25 mouse cellular contexts compared by ENCODE assay signal in genomic region chr11:60799977-60800376, GRCm38 (mm10). TPM values are rescaled to one million over a fixed set of nuclear protein-coding genes. Genes with fewer than 3 reads are reported as not detected.
DNase-seq lines count a peak whose midpoint lies in the region; ATAC-seq and TF ChIP-seq lines count a peak whose summit lies in the region.
"Had no signal": no experiment of that assay in that cellular context is flagged by ENCODE, and none has a peak within 500 bp of the region (broad histone marks: within the 10 kb centered on the region; RNA-seq: fewer than 3 reads in every experiment).

No protein-coding gene starts in this region.

- no peaks in the 10 kb centered on the region for H3K36me3 ChIP-seq in heart, adult 2 months (ENCODE audit: control insufficient read depth, insufficient read depth, low read length)
- no peaks in the 10 kb centered on the region for H3K36me3 ChIP-seq in stomach, postnatal 0 days (ENCODE audit: control insufficient read depth, insufficient read depth, low read length)
- H3K36me3 ChIP-seq: forebrain, embryonic 15.5 days; hindbrain, embryonic 15.5 days had no signal

- no peaks in the 10 kb centered on the region for H3K4me1 ChIP-seq in heart, adult 2 months (ENCODE audit: control insufficient read depth, insufficient read depth, low read length)
- no peaks in the 10 kb centered on the region for H3K4me1 ChIP-seq in stomach, postnatal 0 days (replicated peaks; ENCODE audit: control insufficient read depth, insufficient read depth)
- H3K4me1 ChIP-seq: embryonic facial prominence, embryonic 10.5 days; embryonic facial prominence, embryonic 13.5 days; forebrain, embryonic 12.5 days; forebrain, embryonic 15.5 days; hindbrain, embryonic 12.5 days; hindbrain, embryonic 15.5 days had no signal

- H3K79me2 ChIP-seq in heart, adult 2 months (replicated peaks; ENCODE audit: control insufficient read depth, insufficient read depth, low read length): no peaks in the 10 kb centered on the region

- 85% methylated on average over 4 of the region's 4 CpGs for WGBS in heart, adult 2 months
- WGBS in stomach, postnatal 0 days: 78% methylated on average over 4 of the region's 4 CpGs

- intact Hi-C loops in heart, adult 2 months (cut with DNase I): no loop called here

- H3K4me2 ChIP-seq in stomach, postnatal 0 days (replicated peaks; ENCODE audit: low read depth): no peak overlapping the region
- H3K4me2 ChIP-seq: embryonic facial prominence, embryonic 13.5 days; forebrain, embryonic 12.5 days; forebrain, embryonic 15.5 days; heart, embryonic 11.5 days; hindbrain, embryonic 12.5 days; hindbrain, embryonic 15.5 days had no signal

- no peak overlapping the region for H3K27ac ChIP-seq in heart, adult 2 months
- no peak overlapping the region for H3K27ac ChIP-seq in layer of hippocampus, adult 2 months
- no peak overlapping the region for H3K27ac ChIP-seq in stomach, postnatal 0 days (replicated peaks)
- H3K27ac ChIP-seq: embryonic facial prominence, embryonic 10.5 days; embryonic facial prominence, embryonic 13.5 days; forebrain, embryonic 12.5 days; forebrain, embryonic 15.5 days; hindbrain, embryonic 12.5 days; hindbrain, embryonic 15.5 days had no signal

- no peak for ATAC-seq in stomach, postnatal 0 days (ENCODE audit: low FRiP score, low TSS enrichment)
- ATAC-seq: activated CD4-positive, CD25-positive, alpha-beta regulatory T cell, adult 4 months; CD4-positive, CD25-positive, alpha-beta regulatory T cell, adult 4 months; forebrain, embryonic 15.5 days had no signal

- no peaks in the 10 kb centered on the region for H3K9me3 ChIP-seq in stomach, postnatal 0 days (ENCODE audit: control insufficient read depth, low read length)
- H3K9me3 ChIP-seq: embryonic facial prominence, embryonic 10.5 days; embryonic facial prominence, embryonic 13.5 days; forebrain, embryonic 12.5 days; forebrain, embryonic 15.5 days; hindbrain, embryonic 12.5 days; hindbrain, embryonic 15.5 days had no signal

- H3K27me3 ChIP-seq in heart, adult 2 months (ENCODE audit: control insufficient read depth, insufficient read depth, low read length): no peaks in the 10 kb centered on the region
- no peaks in the 10 kb centered on the region for H3K27me3 ChIP-seq in stomach, postnatal 0 days (ENCODE audit: control insufficient read depth, insufficient read depth, low read length)
- H3K27me3 ChIP-seq: embryonic facial prominence, embryonic 13.5 days; forebrain, embryonic 12.5 days; forebrain, embryonic 15.5 days; hindbrain, embryonic 12.5 days; hindbrain, embryonic 15.5 days had no signal

- H3K4me3 ChIP-seq in heart, adult 2 months: no peak overlapping the region
- H3K4me3 ChIP-seq in layer of hippocampus, adult 2 months: no peak overlapping the region
- H3K4me3 ChIP-seq in stomach, postnatal 0 days (ENCODE audit: low read depth, low read length): no peak overlapping the region
- H3K4me3 ChIP-seq: embryonic facial prominence, embryonic 10.5 days; embryonic facial prominence, embryonic 13.5 days; erythroblast, embryonic 14.5 days; forebrain, embryonic 12.5 days; forebrain, embryonic 15.5 days; hindbrain, embryonic 12.5 days; hindbrain, embryonic 15.5 days had no signal

- no peak for TF ChIP-seq EP300 in heart, adult 2 months (IDR thresholded peaks at IDR 0.05; ENCODE audit: insufficient read depth, low read depth, low read length)
- no peak for TF ChIP-seq EP300 in stomach, postnatal 0 days (optimal IDR thresholded peaks at IDR 0.05)

- no peak for DNase-seq in heart, adult 2 months
- no peak for DNase-seq in heart, adult 18-20 months
- DNase-seq in layer of hippocampus, adult 2 months (ENCODE audit: low spot score in 2 of 2): no peak
- no peak for DNase-seq in layer of hippocampus, postnatal 36 days
- DNase-seq in 3T3-L1 (ENCODE audit: low read depth, low spot score): peak; percentile 32
- DNase-seq in stomach, postnatal 0 days (ENCODE audit: low spot score): no peak
- no peak for DNase-seq in right cerebral cortex, postnatal 4 days
- DNase-seq: adrenal gland, adult 8-10 months; adrenal gland, postnatal 25 days; cerebellum, adult 11-12 months; cerebellum, adult 8-10 months; cerebellum, postnatal 10 days; cerebellum, postnatal 36 days; embryo, embryonic 11 days; gastrocnemius, postnatal 14 days had no signal

- no peak for TF ChIP-seq POLR2A in heart, adult 2 months (IDR thresholded peaks at IDR 0.05; ENCODE audit: insufficient read depth, low read depth, low read length)

- H3K9ac ChIP-seq in heart, adult 2 months (ENCODE audit: low read depth, low read length): no peak overlapping the region
- no peak overlapping the region for H3K9ac ChIP-seq in stomach, postnatal 0 days (ENCODE audit: low read length)
- H3K9ac ChIP-seq: embryonic facial prominence, embryonic 13.5 days; forebrain, embryonic 12.5 days; forebrain, embryonic 15.5 days; hindbrain, embryonic 12.5 days; hindbrain, embryonic 15.5 days had no signal

- peak; percentile 18; the same call in 1 of the 2 replicates for TF ChIP-seq CTCF in heart, adult 2 months (IDR thresholded peaks at IDR 0.05)
- TF ChIP-seq CTCF in layer of hippocampus, adult 2 months (conservative IDR thresholded peaks at IDR 0.05): peak; percentile 61
- TF ChIP-seq CTCF in stomach, postnatal 0 days (IDR thresholded peaks at IDR 0.05; ENCODE audit: low read depth): peak; percentile 22; the same call in 1 of the 2 replicates

RNA-seq across cellular contexts. Expression of gene Shmt1, which starts 11.5 kb away (rescaled TPM):
- total RNA-seq in heart, adult 2 months (2021): 10 to 100 TPM in 1 of 2 experiments, 1 to 10 TPM in 1; 8.4 to 10.5 TPM
- polyA plus RNA-seq in heart, adult 2 months (2012; rRNA removed): 7.4 TPM in 2 replicates
- total RNA-seq in heart, adult 18-20 months (2021): 10 to 100 TPM; 11.9 to 13.5 TPM
- total RNA-seq in layer of hippocampus, adult 2 months (2021): 1 to 10 TPM; 8.6 to 9.6 TPM
- total RNA-seq in layer of hippocampus, postnatal 36 days (2021): 1 to 10 TPM; 5.3 to 6.6 TPM
- 29.1 and 30.9 TPM in 2 replicates for polyA plus RNA-seq in stomach, postnatal 0 days (2015; fragmentation: Nextera tagmentation; extraction: Ambion mirVana)
- polyA plus RNA-seq: erythroblast, embryonic 14.5 days had no signal

RNA-seq across cellular contexts. Expression of gene Smcr8, which starts 22.7 kb away (rescaled TPM):
- 10 to 100 TPM; 13.9 to 15.3 TPM for total RNA-seq in heart, adult 2 months (2021)
- 6.0 and 9.7 TPM in 2 replicates for polyA plus RNA-seq in heart, adult 2 months (2012; rRNA removed)
- total RNA-seq in heart, adult 18-20 months (2021): 10 to 100 TPM; 15.2 to 16.8 TPM
- total RNA-seq in layer of hippocampus, adult 2 months (2021): 10 to 100 TPM; 32.3 to 34.3 TPM
- 10 to 100 TPM; 31.4 to 35.3 TPM for total RNA-seq in layer of hippocampus, postnatal 36 days (2021)
- 1.7 and 1.9 TPM in 2 replicates for polyA plus RNA-seq in stomach, postnatal 0 days (2015; fragmentation: Nextera tagmentation; extraction: Ambion mirVana)

RNA-seq across cellular contexts. Expression of gene Top3a, which starts 22.8 kb away (rescaled TPM):
- 1 to 10 TPM; 3.7 to 4.6 TPM for total RNA-seq in heart, adult 2 months (2021)
- 3.3 and 3.4 TPM in 2 replicates for polyA plus RNA-seq in heart, adult 2 months (2012; rRNA removed)
- total RNA-seq in heart, adult 18-20 months (2021): 1 to 10 TPM; 3.8 to 4.4 TPM
- total RNA-seq in layer of hippocampus, adult 2 months (2021): 1 to 10 TPM; 6.6 to 8.5 TPM
- total RNA-seq in layer of hippocampus, postnatal 36 days (2021): 1 to 10 TPM; 5.1 to 5.3 TPM
- 4.3 and 4.7 TPM in 2 replicates for polyA plus RNA-seq in stomach, postnatal 0 days (2015; fragmentation: Nextera tagmentation; extraction: Ambion mirVana)

RNA-seq across cellular contexts. Expression of gene Dhrs7b, which starts 30.5 kb away (rescaled TPM):
- 10 to 100 TPM; 20.6 to 21.0 TPM for total RNA-seq in heart, adult 2 months (2021)
- polyA plus RNA-seq in heart, adult 2 months (2012; rRNA removed): 14.4 and 22.1 TPM in 2 replicates
- total RNA-seq in heart, adult 18-20 months (2021): 10 to 100 TPM; 24.3 TPM
- 10 to 100 TPM; 28.3 to 29.4 TPM for total RNA-seq in layer of hippocampus, adult 2 months (2021)
- 10 to 100 TPM; 27.0 to 28.5 TPM for total RNA-seq in layer of hippocampus, postnatal 36 days (2021)
- polyA plus RNA-seq in stomach, postnatal 0 days (2015; fragmentation: Nextera tagmentation; extraction: Ambion mirVana): 28.0 and 28.1 TPM in 2 replicates
